Mouse (Mus musculus) lung, embryonic 14.5 days (tissue): ENCODE measurements around the gene Pex12. TPM values are rescaled to one million over a fixed set of nuclear protein-coding genes. Genes with fewer than 3 reads are reported as not detected.
"Not testable (repeated sequence)": the region's sequence is repeated elsewhere in the genome, so short reads cannot be mapped to it uniquely, and the experiment has no call there.

Experiments
- ATAC-seq: fragments of 200-750 bp; cut with Nextera tagmentation; 2 replicates; pipeline ENCODE4 v1.8.0; 2017; ENCODE audit warnings: mild to moderate bottlenecking, moderate TSS enrichment, moderate library complexity; ENCODE audit not compliant: insufficient read depth
- DNase-seq: peaks from one replicate; pipeline ENCODE4 v3.0.0-alpha.2; 2015
- H3K27ac ChIP-seq: fragments of 300-500 bp; sonication (generic); 2 replicates; pipeline ENCODE4 v1.5.1; 2014; ENCODE audit warnings: low read depth, mild to moderate bottlenecking, moderate library complexity
- H3K27me3 ChIP-seq: fragments of 300-500 bp; sonication (generic); 2 replicates; pipeline ENCODE4 v1.6.1; 2014; ENCODE audit warnings: low read length, control low read depth; ENCODE audit not compliant: insufficient read depth
- H3K36me3 ChIP-seq: fragments of 300-500 bp; sonication (generic); 2 replicates; pipeline ENCODE4 v1.6.1; 2014; ENCODE audit warnings: control low read depth; ENCODE audit not compliant: insufficient read depth
- H3K4me1 ChIP-seq: fragments of 300-500 bp; sonication (generic); 2 replicates; pipeline ENCODE4 v1.6.1; 2014; ENCODE audit warnings: antibody characterized with exemption, control low read depth; ENCODE audit not compliant: insufficient read depth
- H3K4me2 ChIP-seq: fragments of 300-500 bp; sonication (generic); 2 replicates; pipeline ENCODE4 v1.6.1; 2014; ENCODE audit warnings: mild to moderate bottlenecking
- H3K4me3 ChIP-seq: fragments of 300-500 bp; sonication (generic); 2 replicates; pipeline ENCODE4 v1.5.1; 2014; ENCODE audit warnings: low read depth, low read length
- H3K9ac ChIP-seq: fragments of 300-500 bp; sonication (generic); 2 replicates; pipeline ENCODE4 v1.6.1; 2014
- H3K9me3 ChIP-seq: fragments of 300-500 bp; sonication (generic); 2 replicates; pipeline ENCODE4 v1.6.1; 2016; ENCODE audit warnings: low read depth, low read length, control low read depth
- CTCF ChIP-seq: IDR thresholded peaks from 2 replicates; pipeline ENCODE4 v1.5.1; 2016; ENCODE audit warnings: antibody characterized with exemption, low read depth
- WGBS: fragments of 180-500 bp; shearing (Covaris S2); extraction: QIAGEN DNeasy Blood & Tissue Kit; methylation state at CpG from one replicate; pipeline ENCODE4 v1.1.7; 2014; 5-methylcytosine and 5-hydroxymethylcytosine counted together
- polyA plus RNA-seq: library from polyadenylated mRNA; unstranded; fragments of >200 nt; fragmentation: Nextera tagmentation; extraction: Ambion mirVana; gene quantifications from 2 replicates; pipeline ENCODE4 v1.2.1, GENCODE M21; 2014

Gene Pex12
- 12.0 and 12.8 TPM in 2 replicates for polyA plus RNA-seq

DNA sequence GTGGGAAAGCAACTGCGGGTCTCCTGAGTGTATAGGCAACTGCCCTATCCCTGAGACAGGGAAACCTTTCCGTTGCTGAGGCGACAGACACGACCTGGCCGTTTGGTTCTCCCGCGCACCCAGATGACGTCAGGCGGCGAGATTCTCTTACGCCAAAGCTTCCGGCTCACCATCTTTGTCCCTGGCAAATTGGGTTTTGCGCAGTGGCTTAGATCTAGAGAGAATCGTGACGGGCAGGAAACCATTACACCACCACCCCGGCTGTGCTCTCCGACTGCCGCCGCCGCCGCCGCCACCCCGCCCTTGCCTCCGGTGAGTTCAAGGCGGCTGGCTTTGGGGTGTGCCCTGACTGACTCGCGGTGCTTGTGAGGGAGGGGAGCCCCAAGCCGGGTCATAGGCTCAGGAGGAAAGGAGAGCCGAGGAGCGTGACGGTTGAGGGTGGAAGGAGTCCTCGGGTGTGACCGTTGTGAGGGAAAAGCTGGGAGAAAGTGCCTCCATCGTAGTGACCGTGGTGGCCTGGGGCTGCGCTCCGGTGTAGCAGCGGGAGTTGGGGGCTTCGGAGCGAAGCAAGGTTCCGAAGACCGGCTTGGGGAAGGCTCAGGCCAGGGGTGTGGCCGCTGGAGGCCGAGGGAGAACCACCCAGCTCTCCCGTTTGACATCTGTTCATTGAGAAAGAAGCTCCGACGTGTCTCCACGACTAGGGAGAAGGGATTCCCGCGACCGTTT is at the start of gene Pex12:
TSS of gene Pex12 (minus strand) at position 61 of the 726 bp plus-strand sequence.
- H3K4me1 ChIP-seq, result no peaks in the 10 kb centered on the region
- H3K36me3 ChIP-seq, result no peaks in the 10 kb centered on the region
- H3K27me3 ChIP-seq, result no peaks in the 10 kb centered on the region
- TF ChIP-seq CTCF, result no peak
- H3K4me3 ChIP-seq, result peak within 1 kb of the TSS; percentile 90
- no peaks in the 10 kb centered on the region for H3K9me3 ChIP-seq
- DNase-seq (peak; percentile 99), ATAC-seq (peak; percentile 79)
- under 1% methylated on average over 51 of the region's 51 CpGs for WGBS
- peak within 1 kb of the TSS; percentile 93 for H3K9ac ChIP-seq
- H3K27ac ChIP-seq, result peak within 1 kb of the TSS; percentile 97
- H3K4me2 ChIP-seq, result peak within 1 kb of the TSS; percentile 70

- Histone ChIP-seq H3K4me3 (no peak overlapping the region), H3K36me3 (peaks cover 84% of the 10 kb centered on the region), H3K9ac (no peak overlapping the region), H3K27me3 (no peaks in the 10 kb centered on the region), H3K27ac (no peak overlapping the region), H3K9me3 (no peaks in the 10 kb centered on the region), H3K4me1 (no peaks in the 10 kb centered on the region), H3K4me2 (no peak overlapping the region)
- 77% methylated on average over 3 of the region's 3 CpGs for WGBS
- ATAC-seq (no peak), DNase-seq (peak; percentile 15)
- no peak for TF ChIP-seq CTCF
Observed at GRCm38 (mm10) chr11:83341716-83342245, 39.4 kb upstream of the Pex12 start.

DNA sequence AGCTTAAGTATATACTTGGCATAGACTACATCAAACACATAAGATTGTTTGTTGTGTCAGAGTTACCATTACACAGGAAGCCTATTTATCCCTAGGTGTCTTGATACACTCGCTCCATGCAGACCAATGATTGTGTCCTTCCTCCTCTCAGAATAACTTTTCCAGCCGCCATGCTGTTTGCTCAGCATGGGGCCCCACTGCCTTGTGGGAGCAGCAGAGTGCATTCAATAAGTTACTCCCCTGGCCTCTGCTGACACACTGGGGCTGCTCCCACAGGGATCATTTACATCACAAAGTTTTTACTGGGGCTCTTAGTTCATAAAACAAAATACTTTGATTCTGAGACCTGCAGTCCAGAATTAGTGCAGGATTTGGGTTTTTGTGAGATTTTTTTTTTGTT is 37.3 kb upstream of the Pex12 start:
- H3K4me1 ChIP-seq, result no peaks in the 10 kb centered on the region
- ATAC-seq, result no peak
- H3K4me2 ChIP-seq, result no peak overlapping the region
- H3K9ac ChIP-seq, result no peak overlapping the region
- no peaks in the 10 kb centered on the region for H3K9me3 ChIP-seq
- no peak overlapping the region for H3K27ac ChIP-seq
- no peaks in the 10 kb centered on the region for H3K27me3 ChIP-seq
- no peak for DNase-seq
- H3K4me3 ChIP-seq, result no peak overlapping the region
- WGBS, result 66% methylated on average over 2 of the region's 2 CpGs
- H3K36me3 ChIP-seq, result peaks cover 87% of the 10 kb centered on the region
- no peak for TF ChIP-seq CTCF

GRCm38 (mm10) chr11:83335826-83336225 is 33.4 kb upstream of the Pex12 start:
- Histone ChIP-seq H3K36me3 (peaks cover 85% of the 10 kb centered on the region), H3K4me3 (no peak overlapping the region), H3K27me3 (no peaks in the 10 kb centered on the region), H3K9ac (no peak overlapping the region), H3K9me3 (no peaks in the 10 kb centered on the region), H3K27ac (no peak overlapping the region), H3K4me1 (no peaks in the 10 kb centered on the region), H3K4me2 (no peak overlapping the region)
- 87% methylated on average over 7 of the region's 7 CpGs for WGBS
- no peak for DNase-seq
- TF ChIP-seq CTCF, result no peak
- ATAC-seq, result no peak

- H3K4me2 ChIP-seq, result no peak overlapping the region
- WGBS, result 63% methylated on average over 3 of the region's 3 CpGs
- no peak for ATAC-seq
- H3K27ac ChIP-seq, result no peak overlapping the region
- H3K36me3 ChIP-seq, result peaks cover 89% of the 10 kb centered on the region
- no peaks in the 10 kb centered on the region for H3K4me1 ChIP-seq
- TF ChIP-seq CTCF, result peak; percentile 63
- H3K27me3 ChIP-seq, result no peaks in the 10 kb centered on the region
- no peak overlapping the region for H3K4me3 ChIP-seq
- no peak overlapping the region for H3K9ac ChIP-seq
- DNase-seq, result peak; percentile 85
- no peaks in the 10 kb centered on the region for H3K9me3 ChIP-seq
Observed at GRCm38 (mm10) chr11:83327427-83327826, 25.0 kb upstream of the Pex12 start.

DNA sequence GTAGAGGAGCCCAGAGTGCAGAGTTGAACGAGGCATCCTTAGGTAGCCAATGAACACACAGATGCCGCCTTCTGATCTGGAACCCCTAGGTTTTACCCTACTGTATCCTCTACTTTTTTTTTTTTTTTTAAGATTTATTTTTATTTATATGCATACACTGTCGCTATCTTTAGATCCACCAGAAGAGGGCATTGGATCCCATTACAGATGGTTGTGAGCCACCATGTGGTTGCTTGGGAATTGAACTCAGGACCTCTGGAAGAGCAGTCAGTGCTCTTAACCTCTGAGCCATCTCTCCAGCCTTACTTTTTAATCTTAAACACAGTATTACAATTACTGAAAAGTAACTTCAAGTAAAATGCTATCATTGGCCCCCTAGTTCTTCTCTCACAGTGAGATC is 24.3 kb upstream of the Pex12 start:
- not testable (repeated sequence) for H3K9me3 ChIP-seq, H3K27ac ChIP-seq, H3K27me3 ChIP-seq, H3K4me3 ChIP-seq, H3K4me2 ChIP-seq, DNase-seq, H3K9ac ChIP-seq, H3K4me1 ChIP-seq, ATAC-seq
- peaks cover 91% of the 10 kb centered on the region for H3K36me3 ChIP-seq
- WGBS, result 82% methylated on average over 3 of the region's 3 CpGs

GRCm38 (mm10) chr11:83319048-83319447 is 16.7 kb upstream of the Pex12 start:
- TF ChIP-seq CTCF, result no peak
- no peak overlapping the region for H3K9ac ChIP-seq
- no peak overlapping the region for H3K4me3 ChIP-seq
- whole genome bisulfite sequencing, result 56% methylated on average over 4 of the region's 4 CpGs
- no peak overlapping the region for H3K27ac ChIP-seq
- ATAC-seq (no peak), DNase-seq (peak; percentile 11)
- no peaks in the 10 kb centered on the region for H3K9me3 ChIP-seq
- H3K4me2 ChIP-seq, result no peak overlapping the region
- H3K4me1 ChIP-seq, result no peaks in the 10 kb centered on the region
- H3K27me3 ChIP-seq, result no peaks in the 10 kb centered on the region
- H3K36me3 ChIP-seq, result peaks cover 62% of the 10 kb centered on the region
